Mouse (Mus musculus) embryo, embryonic 11.5 days (tissue): ENCODE results near the gene Olfr20.
"Not testable (repeated sequence)": the region's sequence is repeated elsewhere in the genome, so short reads cannot be mapped to it uniquely, and the experiment has no call there.

ENCODE experiments used
- DNase-seq: peaks from one replicate; pipeline ENCODE4 v3.0.0-alpha.2; 2012; ENCODE audit warnings: low read depth, low spot score

Olfr20 gene

GRCm38 (mm10) chr11:73350483-73350882 lies at the start of gene Olfr20:
Olfr20 (plus strand) TSS chr11:73350783.
- DNase-seq = no peak

DNA sequence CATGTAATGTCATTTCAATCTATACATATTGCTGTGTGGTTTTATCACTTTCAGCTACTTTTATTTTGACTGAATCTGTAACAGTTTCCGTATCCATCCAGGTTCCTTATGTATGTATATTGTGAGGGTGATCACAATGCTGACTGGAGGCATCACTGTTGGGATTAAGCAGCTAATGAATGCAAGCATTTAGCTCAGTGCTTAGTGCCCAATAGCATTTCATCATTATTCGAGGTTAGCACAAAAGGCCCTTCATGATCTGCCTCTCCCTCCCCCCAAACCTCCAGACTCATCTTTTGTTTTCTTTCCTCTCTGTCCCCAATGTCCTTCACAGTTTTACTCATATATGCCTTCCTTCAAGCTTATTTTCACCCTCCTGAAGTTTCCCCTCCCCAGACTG lies 47.5 kb upstream of the Olfr20 start:
- no peak for DNase-seq

GRCm38 (mm10) chr11:73315961-73316360 lies 34.6 kb upstream of the Olfr20 start:
- DNase-seq = no peak

DNA sequence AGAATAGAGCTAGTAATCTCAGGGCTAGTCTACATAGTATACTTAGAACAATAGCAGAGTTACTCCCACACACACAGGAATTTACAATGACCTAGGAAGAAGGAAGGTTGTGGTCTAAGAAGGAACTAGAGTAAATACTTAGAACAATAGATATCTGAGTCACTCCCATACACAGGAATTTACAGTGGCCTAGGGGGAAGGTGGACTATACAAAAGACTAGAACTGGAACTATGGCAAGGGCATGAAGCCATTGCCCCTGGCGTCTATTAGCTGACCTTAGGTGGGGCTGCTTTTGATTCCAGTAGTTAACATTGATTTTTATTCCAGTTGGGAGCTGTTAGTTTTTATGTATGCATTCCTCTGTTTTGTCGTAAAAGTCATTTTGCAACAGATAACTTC lies 32.0 kb upstream of the Olfr20 start:
- DNase-seq = not testable (repeated sequence)

- not testable (repeated sequence) for DNase-seq
These were observed 29.5 kb upstream of the Olfr20 start for GRCm38 (mm10) chr11:73321064-73321463.

DNA sequence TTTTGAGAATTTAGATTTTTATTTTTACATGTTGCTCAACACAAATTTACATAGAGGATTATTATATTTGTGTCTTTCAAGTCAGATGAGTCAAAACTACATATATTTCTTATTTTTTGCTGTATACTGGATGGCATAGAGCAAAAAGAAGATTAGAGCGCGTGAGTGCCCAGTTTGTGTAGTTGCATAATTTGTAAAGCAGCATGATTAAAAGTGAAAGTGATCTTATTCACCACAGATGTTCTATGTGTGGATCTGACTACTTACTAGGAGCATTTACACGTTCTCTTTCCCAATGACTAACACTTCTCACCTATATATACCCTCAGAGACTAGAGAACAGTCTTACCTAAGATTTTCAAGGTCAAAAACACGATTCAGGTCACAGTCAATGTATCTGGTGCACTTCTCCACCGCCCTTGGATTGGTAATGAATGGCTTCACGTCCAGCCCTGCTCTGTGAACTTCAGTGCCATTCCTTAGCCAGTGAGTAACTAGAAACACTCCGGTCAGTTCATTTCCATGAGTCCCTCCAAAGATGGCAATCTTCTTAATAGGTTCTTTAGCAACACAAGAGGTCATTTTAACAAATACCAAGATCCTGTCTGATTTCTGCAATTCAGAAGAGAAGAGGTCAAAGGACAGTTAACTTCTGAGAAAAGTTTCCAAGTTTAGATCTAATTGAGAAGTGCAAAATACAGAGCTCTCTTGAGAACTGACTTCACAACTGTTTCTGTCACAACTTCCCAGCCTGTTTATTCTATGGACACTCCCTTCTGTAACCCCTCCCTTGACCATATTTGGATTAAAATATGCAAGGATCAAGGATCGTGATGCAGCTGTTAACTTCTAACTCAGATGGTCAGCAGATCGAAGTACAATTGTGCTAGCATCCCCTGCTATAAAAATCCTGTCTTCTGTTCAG lies 26.4 kb upstream of the Olfr20 start:
- no peak for DNase-seq

DNA sequence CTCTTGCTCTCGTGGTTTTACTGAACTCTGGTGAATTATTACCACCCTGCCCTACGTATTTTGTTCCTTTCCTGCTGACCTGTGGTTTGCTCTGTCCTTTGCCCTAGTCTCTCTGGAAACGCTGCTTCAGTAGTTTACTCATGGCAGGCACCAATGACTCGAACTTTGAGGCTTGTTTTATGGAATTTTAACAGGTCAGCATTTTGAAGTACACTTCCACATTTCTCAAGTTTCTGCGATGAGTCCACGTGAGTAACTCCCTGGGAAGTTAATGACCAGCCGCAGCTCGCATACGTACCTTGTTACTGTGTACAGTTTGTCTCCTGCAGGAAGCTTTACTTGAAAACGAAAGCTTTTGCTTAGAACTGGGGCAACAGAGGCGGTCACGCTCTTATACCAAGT lies 24.1 kb upstream of the Olfr20 start:
- no peak for DNase-seq

DNA sequence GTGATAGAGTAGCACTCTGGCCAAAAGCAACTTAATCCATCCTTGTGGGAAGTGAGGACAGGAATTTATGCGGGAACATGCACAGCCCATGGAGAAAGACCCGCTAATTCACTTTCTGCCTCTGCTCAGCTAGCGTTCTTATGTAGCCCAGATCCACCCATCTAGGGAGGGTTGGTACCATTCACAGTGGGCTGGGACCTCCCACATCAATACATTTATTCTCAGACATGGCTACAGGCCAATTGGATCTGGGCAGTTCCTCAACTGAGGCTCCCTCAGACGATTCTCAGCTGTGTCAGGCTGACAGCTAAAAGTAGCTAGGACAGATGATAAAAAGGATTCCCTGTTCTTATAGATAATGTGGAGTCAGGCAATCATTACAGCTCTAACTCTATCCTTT lies 23.2 kb upstream of the Olfr20 start:
- DNase-seq = no peak

GRCm38 (mm10) chr11:73329442-73329841 lies 21.1 kb upstream of the Olfr20 start, which contains the start of the genes Aspa, Gm49340 and Spata22:
Aspa (minus strand) TSS chr11:73329596.
Gm49340 (plus strand) TSS chr11:73329741.
Spata22 (plus strand) TSS chr11:73329741.
- no peak for DNase-seq

GRCm38 (mm10) chr11:73333357-73333756 lies 17.2 kb upstream of the Olfr20 start:
- DNase-seq = no peak

GRCm38 (mm10) chr11:73336919-73337318 lies 13.7 kb upstream of the Olfr20 start:
- DNase-seq = no peak

GRCm38 (mm10) chr11:73370946-73371345 lies 20.4 kb downstream of the Olfr20 start, which contains the start of gene Olfr376:
Olfr376 (plus strand) TSS chr11:73371246.
- DNase-seq = no peak

DNA sequence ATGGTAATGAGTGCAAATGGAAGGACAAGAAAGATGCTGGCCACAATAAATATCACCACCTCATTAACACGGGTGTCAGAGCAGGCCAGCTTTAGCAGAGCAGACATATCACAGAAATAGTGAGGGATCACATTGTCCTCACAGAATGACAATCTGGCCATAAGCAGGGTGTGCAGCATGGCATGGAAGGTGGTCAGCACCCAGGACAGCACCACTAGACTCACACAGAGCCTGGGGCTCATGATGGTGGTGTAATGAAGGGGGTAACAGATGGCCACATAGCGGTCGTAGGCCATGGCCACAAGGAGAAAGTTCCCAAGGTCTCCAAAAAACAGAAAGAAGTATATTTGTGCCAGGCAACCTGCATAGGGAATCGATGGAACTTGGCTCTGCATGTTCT lies 44.8 kb downstream of the Olfr20 start:
- DNase-seq = no peak

DNA sequence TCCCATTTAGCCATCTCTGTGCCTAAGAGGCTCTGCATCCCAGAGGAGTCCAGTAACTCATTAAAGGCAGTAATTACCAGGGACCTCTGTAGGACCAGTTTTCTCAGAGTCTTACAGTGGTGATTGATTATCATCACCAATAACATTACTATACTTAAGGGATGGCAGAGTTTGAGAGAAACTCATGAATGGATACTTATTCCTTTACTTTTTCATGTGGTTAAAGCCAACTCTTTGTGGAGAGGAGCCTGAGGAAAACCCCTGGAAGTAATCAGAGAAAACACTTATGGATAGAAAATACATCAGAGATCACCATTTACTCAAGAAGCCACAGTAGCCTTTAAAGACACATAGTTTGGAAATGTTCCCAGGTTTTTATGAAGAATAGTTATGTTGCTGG lies 48.9 kb downstream of the Olfr20 start, which contains the start of gene Olfr1:
Gene Olfr1 (minus strand): TSS at position 101 of the 400 bp plus-strand sequence.
- DNase-seq = no peak
